Mouse (Mus musculus) cerebellum, adult 2 months (tissue): ENCODE results near the gene Tmem183a. TPM values are rescaled to one million over a fixed set of nuclear protein-coding genes. Genes with fewer than 3 reads are reported as not detected.

ENCODE experiments used
- DNase-seq, 2 experiments: peaks; one replicate each; pipeline ENCODE4 v3.0.0; 2021
- H3K27ac ChIP-seq: fragments of 200-500 bp; 2 replicates; pipeline ENCODE4 v1.5.1; 2012; ENCODE audit warnings: low read length, control low read depth, inconsistent platforms; ENCODE audit not compliant: insufficient read depth
- H3K27me3 ChIP-seq: fragments of 200-500 bp; 2 replicates; pipeline ENCODE4 v1.6.1; 2012; ENCODE audit warnings: inconsistent platforms, mild to moderate bottlenecking, low read length, moderate library complexity; ENCODE audit not compliant: control insufficient read depth, insufficient read depth
- H3K4me1 ChIP-seq: fragments of 200-500 bp; 2 replicates; pipeline ENCODE4 v1.6.1; 2011; ENCODE audit warnings: low read length; ENCODE audit not compliant: control insufficient read depth, insufficient read depth
- H3K4me3 ChIP-seq: fragments of 200-500 bp; replicated peaks from 2 replicates; pipeline ENCODE3; 2011; ENCODE audit warnings: mild to moderate bottlenecking, low read depth, low read length, control low read depth; ENCODE audit not compliant: insufficient read depth
- CTCF ChIP-seq: fragments of 200-500 bp; IDR thresholded peaks from 2 replicates; pipeline ENCODE4 v1.5.1; 2011; ENCODE audit warnings: low read depth, mild to moderate bottlenecking, control low read depth, low read length, moderate library complexity, borderline replicate concordance; ENCODE audit not compliant: insufficient read depth
- POLR2A ChIP-seq: fragments of 200-500 bp; IDR thresholded peaks from 2 replicates; pipeline ENCODE4 v1.6.1; 2011; ENCODE audit warnings: low read length, control low read depth, borderline replicate concordance; ENCODE audit not compliant: insufficient read depth
- WGBS: fragments of 180-500 bp; shearing (Covaris S2); methylation state at CpG from one replicate; pipeline ENCODE4 v1.1.7; 2018; 5-methylcytosine and 5-hydroxymethylcytosine counted together
- polyA plus RNA-seq: library from polyadenylated mRNA; depleted of rRNA; stranded (reverse); fragments of >200 nt; gene quantifications from 2 replicates; pipeline ENCODE4 v1.2.3, GENCODE M21; 2012

Tmem183a gene
- polyA plus RNA-seq, 1 experiment = 66.2 TPM

DNA sequence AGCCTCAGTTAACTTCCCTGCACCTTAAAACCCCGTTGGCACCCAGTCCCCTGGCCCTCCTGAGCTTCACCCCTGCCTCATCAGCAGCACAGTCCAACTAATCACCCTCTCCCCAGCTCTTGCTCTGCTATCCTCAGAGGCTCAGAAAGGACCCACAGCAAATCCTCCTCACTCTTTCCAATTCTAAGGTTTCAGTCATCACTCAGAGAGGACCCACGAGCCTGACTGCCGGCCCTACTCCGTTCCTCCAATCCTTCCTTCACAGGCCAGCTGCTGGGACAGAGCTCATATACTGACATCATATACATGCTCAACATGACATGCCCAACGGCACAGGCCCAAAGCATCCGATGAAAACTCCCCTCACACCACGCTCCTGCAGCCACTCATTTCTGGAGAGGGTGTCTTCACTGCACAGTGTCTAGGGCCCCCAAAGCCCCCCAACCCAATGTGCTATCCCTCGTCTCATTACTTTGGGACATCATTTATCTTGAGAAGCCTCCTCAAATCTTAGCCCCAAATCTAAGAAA lies 18.9 kb downstream of the Tmem183a start:
- DNase-seq = peak; percentile 48 to 60
- Histone ChIP-seq H3K4me3 (peak overlapping the region; percentile 86), H3K27me3 (no peaks in the 10 kb centered on the region), H3K27ac (peak overlapping the region; percentile 94), H3K4me1 (peaks cover 17% of the 10 kb centered on the region)
- TF ChIP-seq POLR2A (no peak), CTCF (no peak)
- 16% methylated on average over 8 of the region's 8 CpGs for WGBS

DNA sequence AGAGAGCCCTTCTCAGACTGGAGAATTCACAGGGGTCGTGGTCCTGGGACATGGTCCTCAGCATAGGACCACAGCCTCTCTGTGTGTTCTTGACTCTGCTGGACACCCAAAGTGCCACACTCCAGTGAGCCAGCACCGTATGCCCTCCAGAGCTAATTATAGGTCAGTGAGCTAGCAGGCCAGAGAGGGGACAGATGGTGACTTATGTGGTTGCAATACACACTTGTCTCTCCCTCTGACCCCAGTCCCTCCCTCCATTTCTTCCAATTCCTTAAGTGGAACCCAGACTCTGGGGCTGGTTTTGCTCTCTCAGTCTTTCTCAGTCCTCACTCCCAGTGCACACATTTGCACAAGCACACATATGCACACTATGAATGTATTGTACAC lies 19.5 kb downstream of the Tmem183a start:
- Histone ChIP-seq H3K4me3 (peak overlapping the region; percentile 86), H3K4me1 (peaks cover 22% of the 10 kb centered on the region), H3K27ac (peak overlapping the region; percentile 94), H3K27me3 (no peaks in the 10 kb centered on the region)
- peak; percentile 79 to 90 for DNase-seq
- 13% methylated on average over 2 of the region's 2 CpGs for WGBS
- TF ChIP-seq CTCF (no peak), POLR2A (peak; percentile 48; the same call in 1 of the 2 replicates)

DNA sequence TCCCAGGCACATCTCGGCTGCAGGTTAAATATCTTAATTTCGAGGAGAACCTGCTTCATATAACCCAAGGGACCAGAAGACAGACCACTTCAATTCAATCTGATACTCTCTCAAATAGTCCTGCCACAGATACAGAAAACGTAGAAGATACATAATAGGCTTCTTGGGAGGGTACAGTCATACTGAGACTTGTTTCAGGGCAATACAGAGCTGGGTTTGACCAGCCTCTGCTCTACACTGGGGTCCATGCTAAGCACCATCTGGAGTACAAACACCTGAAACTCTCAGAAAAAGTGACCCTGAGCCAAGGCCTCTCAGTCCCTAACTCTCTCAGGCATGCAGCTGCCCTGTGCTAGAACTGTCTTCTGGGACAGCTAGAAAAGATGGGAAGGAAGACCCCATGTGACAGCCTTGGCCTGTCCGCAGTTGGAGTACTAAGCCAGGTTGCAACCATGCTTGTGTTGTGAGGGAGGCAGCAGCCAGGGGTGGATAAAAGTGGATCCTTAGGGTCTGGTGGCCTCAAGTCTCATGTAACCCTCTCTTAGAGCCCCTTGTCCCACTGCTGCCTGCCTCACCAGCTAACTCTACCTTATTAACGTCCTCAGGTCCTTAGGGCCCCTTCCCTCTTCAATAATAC lies 20.0 kb downstream of the Tmem183a start:
- WGBS = 13% methylated on average over 5 of the region's 5 CpGs
- TF ChIP-seq CTCF = no peak
- no peak for TF ChIP-seq POLR2A

GRCm38 (mm10) chr1:134339757-134340619 lies 21.8 kb downstream of the Tmem183a start:
- peak in 1 of 2 experiments; percentile 31 for DNase-seq
- TF ChIP-seq POLR2A (no peak), CTCF (0 out of 2 replicates have a peak, but pooled peaks have one; percentile 32)
- Histone ChIP-seq H3K4me3 (peak overlapping the region; percentile 10), H3K27me3 (no peaks in the 10 kb centered on the region), H3K27ac (peak overlapping the region; percentile 45), H3K4me1 (peaks cover 37% of the 10 kb centered on the region)
- 71% methylated on average over 18 of the region's 18 CpGs for WGBS

More for the DNA sequence above, 20.0 kb downstream of the Tmem183a start:
- Histone ChIP-seq H3K4me3 (peak overlapping the region; percentile 86), H3K4me1 (peaks cover 28% of the 10 kb centered on the region), H3K27me3 (no peaks in the 10 kb centered on the region), H3K27ac (peak overlapping the region; percentile 94)
- DNase-seq = no peak

GRCm38 (mm10) chr1:134339162-134339561 lies 22.6 kb downstream of the Tmem183a start:
- Histone ChIP-seq H3K27ac (peak overlapping the region; percentile 37; the same call in 1 of the 2 replicates), H3K4me3 (no peak overlapping the region), H3K27me3 (no peaks in the 10 kb centered on the region), H3K4me1 (peaks cover 45% of the 10 kb centered on the region)
- TF ChIP-seq CTCF (no peak), POLR2A (no peak)
- DNase-seq = no peak
- 68% methylated on average over 7 of the region's 7 CpGs for WGBS

DNA sequence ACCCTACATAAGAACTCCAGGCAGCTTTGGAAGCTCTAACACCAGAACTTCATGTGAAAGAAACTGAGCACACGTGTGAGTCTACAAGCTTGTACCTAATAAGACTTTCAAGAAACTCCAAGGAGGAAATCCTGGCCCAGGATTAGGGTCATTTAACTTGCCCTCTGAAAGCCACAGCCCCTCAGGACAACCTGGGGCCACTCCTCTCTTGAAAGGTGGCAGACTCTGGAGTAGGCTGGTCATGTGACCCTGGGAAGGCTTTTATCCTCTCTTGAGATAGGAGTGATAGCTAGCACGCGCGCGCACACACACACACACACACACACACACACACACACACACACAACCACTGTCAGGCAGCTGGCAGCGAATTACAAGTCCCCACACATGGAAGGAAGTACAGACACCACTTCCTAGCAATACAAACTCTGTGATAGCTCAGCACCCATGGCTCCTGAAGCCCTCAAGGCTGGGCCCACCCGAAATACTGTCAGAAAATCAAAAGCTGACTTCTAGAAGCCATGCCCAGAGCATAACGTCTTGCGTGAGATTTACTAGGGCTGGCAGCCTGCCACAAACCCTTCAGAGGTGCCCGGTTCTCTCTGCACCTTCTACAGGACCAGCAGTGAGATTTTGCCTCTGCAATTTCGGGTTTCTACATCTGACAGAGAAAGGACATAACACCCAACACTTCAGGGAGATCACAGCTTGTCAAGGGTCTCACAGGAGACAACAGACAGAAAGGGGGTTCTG lies 24.6 kb downstream of the Tmem183a start:
- peak; percentile 50 to 59 for DNase-seq
- H3K4me3 ChIP-seq = peak overlapping the region; percentile 21
- TF ChIP-seq POLR2A (no peak), CTCF (no peak)
- H3K27ac ChIP-seq = peak overlapping the region; percentile 97
- H3K4me1 ChIP-seq = peaks cover 64% of the 10 kb centered on the region
- no peaks in the 10 kb centered on the region for H3K27me3 ChIP-seq
- WGBS = 51% methylated on average over 11 of the region's 11 CpGs
